Mouse (Mus musculus) CD4-positive helper T cell, adult 2 months (primary cell): ENCODE measurements at regions not wholly inside any gene's neighbourhood (a gene's known extent, or its start where the extent isn't known, plus 50 kb on each side); places are given as distances from the start of the nearest gene placed in this dataset.

ENCODE experiments used
- DNase-seq: peaks from one replicate; pipeline ENCODE4 v3.0.0-alpha.2; 2012; ENCODE audit warnings: low read depth, missing footprints, low spot score

DNA sequence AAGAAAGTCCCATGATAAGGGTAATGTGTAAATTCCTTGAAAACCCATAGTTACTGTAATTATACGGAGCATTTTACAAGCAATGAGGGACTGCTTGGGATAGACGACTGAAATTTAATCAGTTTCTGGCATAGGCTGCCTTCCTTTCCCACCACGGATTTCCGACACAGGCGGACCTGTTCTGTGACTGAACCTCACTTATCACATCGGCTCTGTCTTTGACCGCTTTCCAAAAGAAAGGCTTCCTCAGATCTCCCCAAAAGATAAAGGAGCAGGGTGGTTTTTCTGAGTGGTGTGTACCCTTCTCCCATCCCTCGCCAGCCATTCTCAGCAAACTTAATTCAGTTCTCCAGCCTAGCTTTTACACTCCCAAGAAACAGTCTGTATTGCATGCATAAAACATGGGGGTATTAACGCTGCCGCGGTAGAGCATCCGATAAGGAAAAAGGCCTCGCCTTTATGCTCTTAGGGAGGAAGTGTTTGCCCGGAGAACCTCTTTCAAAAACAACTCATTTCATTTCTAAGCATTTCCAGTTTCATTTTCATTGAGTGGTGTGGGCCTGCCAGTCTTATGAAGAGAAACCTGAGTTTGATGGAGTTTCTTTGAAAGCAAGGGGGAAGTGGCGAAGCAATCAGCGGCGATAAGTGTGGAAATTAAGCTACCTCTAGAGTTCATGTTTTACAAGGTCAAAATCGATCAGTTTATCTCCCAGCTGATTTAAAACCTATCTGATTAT lies 435.8 kb upstream of the Adgrl2 start:
- peak; percentile 30 for DNase-seq

DNA sequence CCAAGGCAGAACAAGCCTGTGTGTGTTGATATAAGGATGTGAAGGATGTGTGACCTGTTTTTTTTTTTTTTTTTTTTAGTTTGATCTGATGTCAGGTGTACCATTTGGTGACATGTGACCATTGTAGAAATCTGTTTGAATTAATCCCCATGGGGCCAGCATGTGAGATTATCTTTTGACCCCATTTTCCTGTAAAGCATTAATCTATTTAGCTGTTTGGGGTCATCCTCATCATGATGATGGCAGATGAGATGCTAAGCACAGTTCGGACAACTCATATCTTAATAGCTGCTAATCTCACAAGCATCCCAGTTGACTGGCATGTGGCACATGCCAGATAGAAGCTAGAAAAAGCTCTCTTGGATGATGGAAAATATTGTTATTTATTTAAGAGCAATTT lies 434.0 kb upstream of the Adgrl2 start:
- no peak for DNase-seq

DNA sequence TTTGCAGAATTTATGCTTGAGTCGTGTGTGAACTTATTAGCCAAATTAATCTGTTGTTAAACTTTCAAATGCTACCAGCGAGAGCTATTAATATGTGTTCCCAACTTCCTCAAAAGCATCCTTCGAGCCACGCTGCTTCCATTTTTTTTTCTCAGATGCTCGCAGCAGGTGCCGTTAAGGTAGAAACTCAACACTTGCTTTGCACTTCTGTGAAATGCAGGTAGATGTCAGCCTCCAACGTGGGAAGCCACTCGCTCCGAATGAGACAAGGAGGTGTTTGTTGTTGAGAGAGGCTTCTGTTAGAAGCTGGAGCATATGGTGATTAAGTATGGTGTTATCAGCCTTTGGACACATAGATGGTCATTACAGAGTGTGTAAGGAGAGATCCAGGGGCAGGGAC lies 433.1 kb upstream of the Adgrl2 start:
- DNase-seq: no peak

DNA sequence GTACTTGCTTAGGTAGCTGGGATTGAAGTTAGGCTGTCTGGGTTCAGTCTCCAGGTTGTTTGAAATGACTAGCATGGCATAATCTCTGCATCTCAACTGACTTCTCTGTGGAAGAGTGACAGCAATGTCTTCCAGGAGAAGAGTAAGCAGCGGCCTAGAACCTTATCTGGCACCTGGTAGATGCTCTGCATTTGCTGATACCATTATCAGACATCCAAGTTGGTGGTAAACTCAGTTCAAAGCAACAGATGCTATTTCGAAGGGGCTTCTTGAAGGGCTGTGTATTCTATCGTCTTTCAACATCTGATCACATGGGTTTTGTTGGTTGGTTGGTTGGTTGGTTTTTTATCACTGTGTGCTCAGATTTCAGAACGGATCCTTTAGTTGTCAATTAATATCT lies 424.7 kb upstream of the Adgrl2 start:
- DNase-seq: no peak

DNA sequence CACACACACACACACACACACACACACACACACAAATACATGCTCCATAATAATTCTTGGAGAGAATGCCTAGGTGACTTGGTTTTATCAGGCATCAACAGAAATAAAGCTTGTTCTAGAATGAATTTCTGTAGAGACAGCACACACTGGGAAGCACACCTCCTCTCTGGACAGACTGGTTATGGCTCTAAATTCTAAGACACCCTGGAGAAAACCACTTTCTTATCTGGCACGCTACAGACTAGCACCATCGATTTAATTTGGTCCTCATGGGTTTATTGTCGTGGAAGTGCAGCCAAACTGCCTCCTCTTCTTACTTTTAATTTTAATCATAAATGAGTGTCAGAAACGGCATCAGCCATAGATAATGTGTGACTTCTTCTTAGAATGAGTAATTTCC lies 422.8 kb upstream of the Adgrl2 start:
- DNase-seq: no peak

DNA sequence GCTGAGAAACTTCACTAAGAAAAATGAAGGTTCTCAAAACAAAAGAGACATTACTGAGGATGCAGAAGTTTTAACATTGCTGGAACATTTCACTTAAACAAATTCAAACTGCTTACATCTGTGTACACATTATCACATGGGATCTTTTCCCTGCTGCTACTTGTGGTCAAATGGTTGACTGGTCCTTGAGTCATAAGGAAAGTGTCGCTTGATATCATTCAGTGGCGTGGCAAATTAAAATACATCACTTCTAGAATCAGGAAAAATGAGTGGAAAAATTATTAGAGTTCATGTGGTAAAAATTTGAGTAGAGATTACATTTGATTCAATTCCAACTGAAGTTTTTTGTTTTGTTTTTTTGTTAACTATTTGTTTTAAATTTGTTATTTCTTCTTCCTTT lies 420.2 kb upstream of the Adgrl2 start:
- no peak for DNase-seq

DNA sequence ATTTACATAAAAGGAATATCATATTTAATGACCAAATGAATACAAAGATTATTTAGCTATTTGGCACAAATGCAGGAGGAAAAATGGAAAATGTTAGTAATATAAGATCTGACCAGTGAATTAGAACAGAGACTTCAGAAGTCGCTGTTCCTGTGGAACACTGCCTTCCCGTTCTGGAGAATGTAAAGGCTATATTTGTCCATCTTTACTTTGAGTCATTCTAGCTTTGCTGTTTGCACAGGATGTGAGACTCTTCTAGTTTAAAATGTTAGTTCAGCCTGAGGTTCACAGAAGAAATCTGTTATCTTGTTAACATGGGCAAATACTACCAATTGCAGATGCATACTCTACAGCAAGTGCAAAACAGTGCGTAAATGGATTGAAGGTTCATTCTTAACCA lies 418.5 kb upstream of the Adgrl2 start:
- no peak for DNase-seq

DNA sequence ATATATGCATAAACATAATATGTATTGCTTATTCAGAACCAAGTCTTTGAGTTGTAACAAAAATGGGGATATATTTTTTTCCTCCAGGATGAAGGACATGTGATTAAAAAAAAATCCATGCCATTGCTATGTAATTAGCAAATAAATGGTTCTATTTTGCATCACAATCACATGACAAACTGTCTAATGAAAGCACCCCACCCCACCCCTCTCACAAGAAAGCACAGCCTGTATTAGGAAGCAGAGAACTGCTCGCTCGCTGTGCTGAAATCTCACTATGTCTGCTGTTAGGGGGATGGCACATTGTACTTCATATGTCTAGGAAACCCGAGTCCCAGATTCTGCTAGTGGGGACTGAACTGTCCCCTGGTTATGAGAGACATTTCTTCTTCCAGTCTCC lies 415.5 kb upstream of the Adgrl2 start:
- DNase-seq: no peak

DNA sequence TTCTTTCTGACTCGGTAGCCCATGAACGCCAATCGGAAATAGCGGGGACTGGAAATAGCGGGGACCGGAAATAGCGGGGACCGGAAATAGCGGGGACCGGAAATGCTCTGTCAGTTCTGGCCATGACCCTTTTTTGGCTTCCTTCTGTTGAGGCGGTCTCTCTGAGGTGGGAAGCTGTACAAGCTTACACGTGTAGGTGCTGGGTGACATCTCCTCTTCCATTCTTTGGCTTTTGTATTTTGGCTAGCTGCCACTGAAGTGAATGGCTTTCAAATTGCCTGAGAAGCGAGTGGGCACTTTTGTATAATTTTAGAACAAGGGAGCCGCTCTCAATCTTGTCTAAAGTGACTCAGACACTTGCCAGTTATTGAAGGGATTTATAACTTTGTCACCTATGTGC lies 414.3 kb upstream of the Adgrl2 start:
- DNase-seq: no peak

DNA sequence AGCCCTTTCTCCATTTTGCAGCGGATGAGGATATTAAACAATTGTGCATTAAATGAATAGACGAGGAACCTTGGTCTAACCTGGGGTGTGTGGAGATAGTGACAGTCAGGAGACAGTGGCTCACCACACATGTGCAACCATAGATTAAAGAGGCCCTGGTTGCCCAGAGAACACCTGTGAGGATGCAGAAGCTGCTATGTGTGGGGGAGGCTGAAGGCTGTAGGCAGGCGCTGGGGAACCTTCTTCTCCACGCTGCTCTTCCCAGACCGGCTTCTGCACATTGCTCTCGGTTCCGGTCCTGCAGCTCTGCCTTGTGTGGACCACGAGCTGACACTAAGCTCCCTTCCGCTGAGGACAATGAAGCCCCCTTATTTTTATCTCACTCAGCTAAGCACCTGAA lies 412.1 kb upstream of the Adgrl2 start:
- DNase-seq: no peak

DNA sequence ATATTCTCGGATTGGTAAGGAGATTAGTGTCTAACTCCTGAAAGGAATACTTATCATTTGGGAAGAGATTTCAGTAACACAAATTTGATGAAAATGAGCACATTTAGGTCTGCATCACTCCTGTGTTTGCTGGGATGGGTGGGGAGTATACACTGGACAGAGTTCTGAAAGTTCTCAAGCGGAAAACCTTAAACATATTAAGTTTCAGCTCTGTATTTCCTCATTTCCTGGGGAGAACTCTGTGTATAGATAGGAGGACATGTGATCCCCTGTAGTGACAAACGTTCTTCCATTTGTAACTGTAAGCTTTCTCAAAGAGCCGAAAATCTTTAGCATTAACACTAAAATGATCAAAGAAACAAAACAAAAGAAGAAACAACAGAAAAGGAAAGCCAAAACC lies 404.7 kb upstream of the Adgrl2 start:
- DNase-seq: no peak

DNA sequence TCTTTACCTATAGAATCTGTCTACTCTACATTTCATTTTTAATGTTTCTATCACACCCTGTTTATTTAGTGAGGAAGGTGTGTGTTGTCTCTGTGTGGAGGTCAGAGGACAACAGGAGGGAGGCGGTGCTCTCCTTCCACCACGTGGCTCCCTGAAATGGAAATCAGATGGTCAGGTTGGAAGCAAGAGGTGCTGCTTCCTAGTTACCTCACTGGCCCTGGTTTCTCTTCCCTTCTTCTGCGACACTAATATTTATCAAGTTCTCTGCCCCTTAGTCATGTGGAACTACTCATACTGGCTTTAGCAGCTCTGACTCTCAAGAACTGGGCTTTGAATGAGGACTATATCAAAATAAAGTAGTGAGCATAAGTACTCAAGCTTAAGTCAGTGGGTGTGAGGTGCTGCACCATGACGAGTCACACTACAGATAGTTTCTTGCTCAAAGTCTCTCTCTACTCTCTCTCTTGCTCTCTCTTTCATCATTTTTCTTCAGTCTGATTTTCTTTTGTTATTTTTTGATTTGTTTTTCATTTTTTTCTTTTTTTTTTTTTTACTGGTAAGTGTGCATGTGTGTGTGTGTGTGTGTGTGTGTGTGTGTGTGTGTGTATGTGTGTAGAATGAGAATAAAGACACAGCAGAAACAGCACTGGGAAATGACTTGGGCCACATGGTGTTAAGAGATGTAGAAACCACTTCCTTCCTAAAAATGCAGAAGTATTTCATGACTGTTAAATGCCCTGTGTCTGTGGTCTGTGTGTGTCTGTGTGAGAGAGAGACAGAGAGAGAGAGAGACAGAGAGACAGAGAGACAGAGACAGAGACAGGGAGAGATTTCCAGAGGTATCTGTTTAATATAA lies 403.2 kb upstream of the Adgrl2 start:
- DNase-seq: no peak

DNA sequence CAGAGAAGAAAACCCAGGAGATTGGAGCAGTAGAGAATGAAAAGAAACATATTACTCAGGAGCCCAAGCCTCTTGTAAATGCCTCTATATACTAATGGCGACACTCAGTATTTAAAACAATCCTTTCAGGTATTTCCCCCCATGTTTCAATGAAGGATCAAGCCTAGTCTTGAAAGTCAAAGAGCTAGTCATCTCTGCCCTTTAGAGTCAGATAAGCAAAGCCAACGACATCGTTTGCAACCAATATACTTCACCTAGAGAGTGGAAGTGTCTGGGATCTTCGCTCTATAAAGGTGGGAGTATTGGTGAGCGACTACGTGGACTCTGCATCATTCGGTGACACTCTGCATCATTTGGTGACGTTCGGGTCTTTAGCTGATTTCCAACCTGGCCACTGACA lies 401.8 kb upstream of the Adgrl2 start:
- DNase-seq: no peak

DNA sequence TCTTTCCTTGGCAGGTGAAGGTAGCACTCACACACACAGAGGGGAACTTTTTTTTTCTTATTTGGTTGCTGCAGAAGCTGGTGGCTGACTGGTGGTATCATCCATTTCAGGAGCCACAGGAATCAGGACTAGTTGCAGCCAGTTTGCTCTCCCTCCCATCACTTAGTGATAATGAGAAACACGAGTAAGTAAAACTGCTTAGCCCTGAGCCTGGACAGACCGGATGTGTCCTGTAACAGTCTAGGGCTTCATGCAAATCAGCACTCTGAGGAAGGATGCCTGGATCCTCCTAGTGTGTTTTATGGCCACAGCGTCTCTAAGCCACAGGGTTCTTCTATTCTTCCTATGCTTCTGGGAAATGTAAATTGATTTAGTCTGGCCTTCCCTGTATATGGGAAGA lies 397.2 kb upstream of the Adgrl2 start:
- no peak for DNase-seq

DNA sequence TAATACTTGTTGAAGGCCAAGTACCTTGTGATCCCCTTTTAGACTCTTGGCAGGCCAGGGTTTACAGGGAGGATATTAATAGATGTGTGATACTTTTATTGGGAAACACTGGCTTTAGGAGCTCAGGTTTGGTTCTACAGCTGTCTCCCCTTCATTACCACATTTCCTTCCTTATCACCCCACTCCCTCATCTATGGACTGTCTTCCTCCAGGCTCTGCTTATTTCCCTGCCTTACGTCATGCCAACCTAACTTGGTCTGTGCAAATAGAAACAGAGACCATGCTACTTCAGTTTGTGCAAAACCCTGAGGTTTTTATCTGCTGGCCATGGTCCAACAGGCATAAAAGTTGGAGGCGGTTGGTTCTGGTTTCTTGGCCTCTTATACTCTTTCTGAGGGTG lies 395.7 kb upstream of the Adgrl2 start:
- no peak for DNase-seq

DNA sequence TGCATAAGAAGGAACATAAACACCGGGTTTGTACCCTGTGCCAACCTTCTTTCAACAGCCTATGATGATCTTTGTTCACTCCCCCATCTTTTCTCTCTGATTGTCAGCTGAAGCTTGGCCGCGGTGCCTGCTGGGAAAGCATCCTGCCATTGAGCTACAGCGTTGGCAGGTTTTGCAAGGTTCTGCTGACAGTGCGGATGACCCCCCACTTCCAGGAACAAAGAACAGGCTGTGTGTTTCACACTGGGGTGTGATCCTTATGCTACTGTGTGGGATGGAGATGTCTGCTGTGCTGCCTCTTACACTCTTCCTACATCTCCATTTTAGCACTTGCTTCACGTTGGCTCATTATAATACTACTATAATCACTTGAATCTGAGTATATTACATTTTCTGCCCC lies 395.0 kb upstream of the Adgrl2 start:
- DNase-seq: no peak

DNA sequence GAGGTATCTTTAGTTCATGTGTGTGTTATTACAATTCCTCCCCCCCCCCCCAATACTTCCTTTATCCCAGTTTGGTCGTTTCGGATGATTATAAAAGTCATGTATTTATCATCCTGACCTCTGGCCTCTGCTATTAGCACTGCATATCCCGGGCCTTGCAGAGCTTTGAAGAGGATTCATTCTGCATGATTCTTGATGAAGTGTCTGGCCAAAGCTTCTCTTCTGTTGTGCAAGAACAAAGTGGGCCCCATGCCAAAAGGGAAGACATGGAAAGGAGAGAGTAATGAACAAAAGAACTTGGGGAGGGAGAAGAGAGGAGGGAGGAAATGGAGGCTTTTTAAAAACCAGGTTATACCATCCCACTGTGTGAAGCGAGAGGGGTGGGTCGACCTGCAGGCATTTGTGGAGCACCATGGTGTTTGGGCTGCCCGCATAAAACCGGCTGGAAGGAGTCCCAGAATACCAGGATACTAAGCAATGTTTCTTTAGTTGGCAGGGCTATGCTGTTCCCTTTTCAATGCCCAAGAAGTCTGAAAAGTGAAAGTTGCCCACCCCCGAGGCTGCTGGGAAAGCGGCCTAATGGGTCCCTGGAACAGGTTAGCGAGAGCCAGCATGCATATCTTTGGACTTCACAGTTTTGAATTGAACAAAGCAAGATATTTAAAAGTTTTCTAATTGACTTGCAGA lies 391.3 kb upstream of the Adgrl2 start:
- no peak for DNase-seq

DNA sequence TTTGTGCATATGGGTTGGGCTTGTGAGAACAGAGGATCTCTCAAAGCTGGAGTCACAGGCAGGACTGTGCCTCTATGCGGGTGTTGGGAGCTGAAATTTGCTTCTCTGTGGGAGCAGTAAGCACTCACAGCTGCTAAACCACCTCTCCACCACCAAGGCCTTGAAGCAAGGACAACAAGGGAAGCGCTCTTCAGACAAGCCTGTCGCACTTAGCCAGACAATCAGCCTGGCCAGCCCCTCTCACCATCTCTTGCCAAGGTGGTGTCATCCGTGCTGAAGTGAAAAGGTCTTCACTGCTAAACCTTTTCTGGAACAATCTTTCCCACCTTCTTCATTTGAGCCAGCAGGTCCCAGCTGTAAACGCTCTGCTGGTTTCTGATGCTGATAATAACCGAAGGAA lies 390.7 kb upstream of the Adgrl2 start:
- DNase-seq: no peak

DNA sequence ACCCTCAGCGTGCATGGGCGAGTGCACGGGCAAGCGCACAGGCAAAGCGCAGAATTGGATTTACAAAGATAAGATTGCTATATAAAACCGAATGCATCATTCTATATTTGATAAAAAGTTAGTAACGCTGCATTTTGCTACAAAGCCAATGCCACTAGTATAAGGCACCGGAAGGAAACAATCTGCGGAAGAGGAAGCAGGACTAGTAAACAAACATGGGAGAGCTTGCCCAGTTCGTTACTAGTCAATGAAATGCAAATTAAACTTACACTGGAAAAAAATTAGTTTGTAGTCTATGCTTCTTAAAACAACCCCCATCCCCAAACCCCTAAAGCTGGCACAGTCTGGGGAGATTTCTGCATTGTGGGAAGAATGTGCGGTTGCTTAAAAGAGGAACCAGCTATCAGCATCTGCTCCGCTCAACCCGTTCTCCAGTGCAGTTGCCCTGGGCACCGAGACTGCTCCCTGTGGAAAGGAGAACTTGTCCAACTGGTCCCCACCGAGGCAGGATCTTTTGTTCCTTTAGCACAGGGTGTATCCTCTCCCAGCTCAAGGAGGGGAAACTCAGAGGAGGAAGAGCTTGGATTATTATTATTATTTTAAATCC lies 389.6 kb upstream of the Adgrl2 start:
- DNase-seq: no peak

DNA sequence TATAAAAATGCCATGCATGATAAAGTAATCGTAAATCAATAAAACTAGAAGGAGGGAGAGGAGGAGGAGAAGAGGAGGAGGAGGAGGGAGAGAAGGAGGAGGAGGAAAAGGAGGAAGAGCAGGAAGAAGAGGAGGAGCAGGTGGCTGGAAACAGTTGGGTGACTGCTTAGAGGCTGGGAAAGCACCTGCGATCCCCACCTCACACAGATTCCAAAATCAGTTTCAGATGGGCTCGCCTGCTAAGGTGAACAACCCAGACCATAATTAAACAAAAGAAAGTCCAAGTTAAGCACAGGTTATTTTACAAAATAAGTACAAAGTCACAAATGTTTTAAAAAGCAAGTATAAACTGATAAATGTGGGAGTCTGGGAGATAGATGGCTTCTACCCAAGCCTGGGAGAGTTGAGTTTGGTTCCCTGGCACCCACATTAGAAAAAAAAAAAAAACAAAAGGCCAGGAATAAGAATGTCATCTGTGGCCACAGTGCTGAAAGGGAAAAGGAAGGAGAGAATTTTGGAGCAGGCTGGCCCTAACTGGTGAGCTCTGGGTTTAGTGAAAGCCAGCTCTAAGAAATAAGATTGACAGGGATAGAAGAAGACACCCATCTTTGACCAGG lies 389.0 kb upstream of the Adgrl2 start:
- DNase-seq: no peak

DNA sequence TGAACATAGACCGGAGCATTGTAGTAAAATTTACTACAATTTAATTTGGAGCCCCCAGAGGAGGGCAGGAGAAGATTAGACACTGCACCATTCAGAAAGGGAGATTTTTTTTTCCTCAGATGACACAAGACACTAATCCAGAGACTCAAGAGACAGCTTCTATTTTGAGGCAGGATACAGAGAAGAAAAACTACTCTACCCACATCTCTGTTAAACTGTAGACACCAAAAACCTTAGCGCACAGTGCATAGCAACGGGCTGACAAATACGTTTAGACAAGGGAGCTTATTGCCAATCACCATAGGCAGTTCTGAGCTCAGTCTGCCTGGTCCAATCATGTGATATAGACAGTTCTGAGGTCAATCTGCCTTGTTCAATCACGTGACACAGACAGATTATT lies 381.1 kb upstream of the Adgrl2 start:
- no peak for DNase-seq
